Mouse (Mus musculus) gastrocnemius, adult 8-10 months (tissue): ENCODE measurements around the gene Creb5. TPM values are rescaled to one million over a fixed set of nuclear protein-coding genes. Genes with fewer than 3 reads are reported as not detected.

Experiments used
- DNase-seq, 2 experiments: peaks; one replicate each; pipeline ENCODE4 v3.0.0; 2022; ENCODE audit warnings: low spot score in 2 of 2
- total RNA-seq, 4 experiments: library from RNA; stranded (reverse); gene quantifications; 2 replicates each; pipeline ENCODE4 v1.2.4; 2022

Creb5 gene
- total RNA-seq, 4 experiments from 2014 or later: 3.0 to 3.6 (median 3.4) TPM

- DNase-seq: no peak
These were observed 297.8 kb downstream of the Creb5 start for GRCm38 (mm10) chr6:53584718-53585405.

DNA sequence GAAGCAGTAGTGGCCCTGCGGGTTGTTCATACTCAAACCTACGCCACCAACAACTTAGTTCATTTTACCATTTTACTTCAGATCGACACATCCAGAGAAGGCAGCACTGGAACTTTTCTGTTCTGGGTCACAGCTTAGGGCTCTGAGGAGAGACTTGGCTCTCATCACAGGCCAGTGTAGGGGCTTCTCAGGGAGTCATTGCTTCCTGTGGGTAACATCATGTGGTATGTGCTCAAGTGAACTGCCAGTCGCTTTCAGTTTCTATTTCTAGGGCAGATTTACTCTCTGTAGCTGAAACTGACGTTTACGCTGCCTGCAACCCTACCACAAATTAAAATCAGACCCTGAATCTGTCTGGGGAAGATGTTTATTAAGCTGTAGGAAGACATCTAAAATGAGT, 302.7 kb downstream of the Creb5 start:
- no peak for DNase-seq

- no peak for DNase-seq
These were observed 305.2 kb downstream of the Creb5 start for GRCm38 (mm10) chr6:53592230-53592629.

GRCm38 (mm10) chr6:53593603-53594002, 306.5 kb downstream of the Creb5 start:
- no peak for DNase-seq

- DNase-seq: no peak
These were observed 307.2 kb downstream of the Creb5 start for GRCm38 (mm10) chr6:53594316-53594715.

GRCm38 (mm10) chr6:53596402-53596801, 309.3 kb downstream of the Creb5 start:
- DNase-seq: no peak

DNA sequence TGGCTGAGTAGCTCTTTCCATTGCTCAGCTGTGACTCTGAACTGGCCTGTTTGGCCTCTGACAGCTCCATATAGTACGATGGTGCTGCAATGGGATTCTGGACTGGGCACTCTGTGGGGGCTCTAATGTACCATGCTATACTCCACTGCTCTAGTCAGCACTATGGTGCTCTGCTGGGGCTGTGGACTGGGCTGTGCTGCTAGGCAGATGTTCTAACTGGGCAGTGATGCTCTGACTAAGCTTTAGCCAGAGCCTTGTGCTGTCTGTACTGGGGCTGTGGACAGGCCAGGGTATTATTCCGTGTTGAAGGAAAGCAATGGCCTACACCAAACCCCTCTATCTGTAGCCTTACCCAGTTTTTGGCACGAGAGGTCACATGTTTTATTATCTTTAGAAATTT, 316.0 kb downstream of the Creb5 start:
- DNase-seq: no peak

GRCm38 (mm10) chr6:53603695-53604094, 316.6 kb downstream of the Creb5 start:
- peak; percentile 31 to 61 for DNase-seq

- no peak for DNase-seq
These were observed 317.3 kb downstream of the Creb5 start for GRCm38 (mm10) chr6:53604386-53604785.

DNA sequence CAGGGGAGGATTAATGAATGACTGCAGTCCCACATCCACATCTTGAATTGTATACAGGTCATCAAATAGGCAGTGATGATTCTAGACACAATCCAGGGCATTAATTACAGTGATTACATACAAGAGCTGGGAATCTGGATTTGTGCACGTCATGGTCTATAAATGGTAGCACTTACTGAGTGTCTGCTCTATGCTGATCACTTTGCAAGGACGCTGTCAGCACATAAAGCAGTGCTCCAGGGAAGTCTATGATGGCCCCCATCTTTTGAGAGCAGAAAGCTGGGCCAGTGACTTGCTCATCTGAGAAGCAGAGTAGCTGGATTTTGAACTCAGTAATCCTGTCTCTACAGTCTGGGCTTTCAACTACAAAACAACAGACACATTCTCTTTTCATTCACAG, 318.1 kb downstream of the Creb5 start:
- DNase-seq: no peak

DNA sequence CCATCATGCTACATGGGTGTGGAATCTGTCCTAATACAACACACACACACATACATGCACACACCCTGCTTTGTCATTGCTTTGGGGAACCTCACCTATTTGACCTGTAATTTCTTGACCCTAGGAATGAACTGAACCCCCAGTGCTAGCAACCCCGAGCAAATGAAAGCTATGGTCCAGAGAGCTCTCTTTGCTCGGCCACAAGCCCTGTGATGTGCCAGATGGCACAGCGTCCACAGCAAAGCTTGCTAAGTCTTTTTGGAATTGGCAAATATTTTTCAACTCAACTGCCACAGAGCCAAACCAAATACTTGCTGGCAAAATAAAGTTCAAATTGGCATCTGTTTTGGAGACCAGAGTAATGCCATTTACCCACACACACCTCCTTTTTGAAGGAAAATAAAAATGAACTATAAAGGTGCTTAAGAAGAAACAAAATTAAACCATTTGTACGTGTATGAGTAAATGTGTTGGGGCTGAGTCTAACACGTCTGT, 324.4 kb downstream of the Creb5 start:
- DNase-seq: no peak

GRCm38 (mm10) chr6:53612681-53613080, 325.6 kb downstream of the Creb5 start:
- DNase-seq: no peak

DNA sequence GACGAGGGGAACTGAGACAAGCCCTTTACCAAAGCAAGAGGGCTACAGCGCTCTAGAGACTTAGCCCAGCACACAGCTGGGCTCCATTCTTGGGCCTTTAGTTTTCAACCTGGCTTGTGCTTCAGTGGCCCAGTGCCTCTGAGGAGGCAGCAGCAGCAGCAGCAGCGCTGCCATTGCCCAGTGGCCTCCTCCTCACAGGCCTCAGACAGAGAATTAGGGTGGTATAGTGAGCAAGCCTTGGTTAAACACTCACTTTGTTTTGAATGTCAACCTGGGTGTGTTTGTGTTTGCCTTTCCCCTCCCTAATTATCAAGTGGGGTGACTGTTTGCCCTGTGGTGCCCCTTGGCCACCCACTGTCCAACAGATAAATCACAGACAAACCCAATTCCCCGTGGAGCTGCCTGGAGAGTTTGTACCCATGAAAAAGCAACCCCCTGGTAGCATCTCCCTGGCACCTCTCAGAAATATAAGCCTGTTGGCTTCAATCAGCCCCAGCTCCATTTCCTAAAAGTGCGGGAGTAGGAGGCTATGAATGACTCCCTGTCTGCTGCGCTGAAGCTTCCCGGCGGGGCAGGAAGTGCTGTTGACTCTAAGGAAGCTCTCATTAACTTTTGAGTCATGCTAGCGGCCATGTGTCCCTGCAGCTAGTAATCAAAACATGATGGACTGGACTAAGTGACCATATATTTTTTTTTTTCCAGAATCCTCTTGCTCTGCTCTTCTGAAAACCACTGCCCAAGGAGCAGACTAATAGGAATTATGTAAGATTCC, 328.6 kb downstream of the Creb5 start:
- DNase-seq: no peak

GRCm38 (mm10) chr6:53618164-53618563, 331.1 kb downstream of the Creb5 start:
- DNase-seq: peak; percentile 61 to 69

GRCm38 (mm10) chr6:53619676-53620075, 332.6 kb downstream of the Creb5 start:
- no peak for DNase-seq

- no peak for DNase-seq
These were observed 334.2 kb downstream of the Creb5 start for GRCm38 (mm10) chr6:53621295-53621694.

- no peak for DNase-seq
These were observed 337.6 kb downstream of the Creb5 start for GRCm38 (mm10) chr6:53624455-53625276.

DNA sequence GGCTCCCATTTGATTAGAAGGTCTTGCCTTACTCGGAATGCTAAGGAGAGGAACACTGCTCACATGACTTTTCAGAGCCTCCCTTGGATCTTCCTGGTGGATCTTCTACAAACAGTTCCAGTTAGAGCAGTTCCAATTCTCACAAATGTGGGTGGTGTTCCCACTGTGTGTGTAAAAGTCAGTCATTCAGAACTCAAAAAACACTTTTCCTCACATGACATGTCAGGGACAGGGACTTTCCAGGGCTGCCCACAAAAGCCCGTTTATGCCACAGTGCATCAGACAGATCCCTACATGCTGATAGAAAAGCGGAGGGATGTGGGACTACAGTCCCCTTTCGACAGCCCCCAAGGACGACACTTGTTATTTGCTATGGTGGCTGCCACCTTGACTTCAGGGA, 339.0 kb downstream of the Creb5 start:
- no peak for DNase-seq

DNA sequence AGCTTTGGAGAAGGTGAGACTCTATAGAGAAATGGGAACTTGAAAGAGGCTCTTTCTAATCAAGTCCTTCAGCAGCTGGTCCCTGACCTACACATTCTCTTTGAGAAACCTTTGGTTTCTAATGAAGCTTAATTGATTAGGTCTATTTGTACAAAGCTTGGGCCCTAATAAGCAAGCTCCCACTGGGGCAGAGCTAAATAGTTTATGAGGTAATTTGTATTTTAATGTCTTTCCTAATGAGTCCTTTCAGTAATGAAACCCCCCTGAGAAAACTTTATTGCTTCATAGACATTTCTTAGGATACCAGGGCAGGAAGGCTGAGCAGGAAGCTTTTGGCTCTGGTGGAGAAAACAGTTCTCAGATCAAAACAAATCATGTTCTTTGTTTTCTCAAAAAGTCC, 341.6 kb downstream of the Creb5 start:
- no peak for DNase-seq

GRCm38 (mm10) chr6:53635453-53635852, 348.4 kb downstream of the Creb5 start:
- DNase-seq: no peak

GRCm38 (mm10) chr6:53637356-53638351, 350.6 kb downstream of the Creb5 start:
- no peak for DNase-seq
